Mouse (Mus musculus): ENCODE results near the gene Mboat2.

Gene Mboat2

DNA sequence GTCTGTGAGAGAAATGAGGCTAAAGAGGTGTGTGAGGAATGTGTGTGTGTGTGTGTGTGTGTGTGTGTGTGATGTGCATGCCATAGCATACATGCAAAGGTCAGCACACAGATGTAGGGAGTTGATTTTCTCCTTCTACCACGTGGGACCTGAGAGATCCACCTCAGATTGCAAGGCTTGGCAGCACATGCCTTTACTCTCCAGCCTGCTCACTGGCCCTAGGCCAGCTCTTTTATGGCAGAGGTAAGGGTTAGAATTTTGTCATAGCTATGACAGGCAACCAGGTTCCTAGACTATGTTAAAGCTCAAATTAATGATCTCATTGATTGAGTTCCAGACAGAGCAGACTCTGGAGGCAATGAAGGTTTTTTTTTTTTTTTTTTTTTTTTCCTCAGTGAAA, 33.1 kb downstream of the Mboat2 start:
- no peak for DNase-seq (ENCODE audit: low spot score)

GRCm38 (mm10) chr12:24866645-24867044, 36.0 kb downstream of the Mboat2 start:
- DNase-seq (ENCODE audit: low spot score) = no peak

DNA sequence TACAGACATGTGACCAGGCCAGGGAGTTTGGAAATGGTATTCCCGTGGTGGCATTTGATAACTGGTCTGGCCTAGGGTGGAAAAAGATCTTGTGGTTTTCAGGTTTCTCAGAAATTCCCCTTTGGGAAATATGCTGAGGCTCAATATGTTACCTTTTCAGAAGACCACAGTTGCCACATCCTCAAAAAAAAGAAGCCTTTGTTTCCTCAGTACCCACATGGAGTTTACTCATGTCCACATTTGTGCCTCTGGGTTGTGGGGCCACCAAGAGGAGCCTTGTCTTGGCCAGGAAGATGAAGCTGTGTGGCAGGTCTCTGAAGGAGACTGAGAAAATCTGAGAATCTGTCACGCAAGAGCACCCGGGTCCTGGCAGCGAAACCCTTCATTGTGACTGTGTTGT, 38.0 kb downstream of the Mboat2 start:
- no peak for DNase-seq (ENCODE audit: low spot score)

DNA sequence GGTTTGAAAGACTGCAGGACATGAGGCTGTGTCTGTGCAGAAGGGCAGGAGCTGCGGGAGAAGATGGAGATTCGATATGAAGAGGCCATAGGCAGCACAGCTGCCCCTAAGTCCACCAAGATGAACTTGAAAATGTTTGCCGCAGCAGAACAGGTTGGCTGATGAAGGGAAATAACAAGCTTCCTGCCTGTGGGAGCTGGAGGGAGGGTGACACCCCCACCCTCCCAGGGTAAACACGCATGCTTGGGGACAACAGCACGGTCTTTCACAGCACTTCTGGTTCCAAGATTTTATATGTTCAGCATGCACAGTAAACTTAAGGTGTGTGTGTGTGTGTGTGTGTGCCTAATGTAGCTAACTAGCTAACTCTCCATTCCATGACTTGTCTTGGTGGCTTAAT, 38.6 kb downstream of the Mboat2 start:
- DNase-seq (ENCODE audit: low spot score) = no peak

DNA sequence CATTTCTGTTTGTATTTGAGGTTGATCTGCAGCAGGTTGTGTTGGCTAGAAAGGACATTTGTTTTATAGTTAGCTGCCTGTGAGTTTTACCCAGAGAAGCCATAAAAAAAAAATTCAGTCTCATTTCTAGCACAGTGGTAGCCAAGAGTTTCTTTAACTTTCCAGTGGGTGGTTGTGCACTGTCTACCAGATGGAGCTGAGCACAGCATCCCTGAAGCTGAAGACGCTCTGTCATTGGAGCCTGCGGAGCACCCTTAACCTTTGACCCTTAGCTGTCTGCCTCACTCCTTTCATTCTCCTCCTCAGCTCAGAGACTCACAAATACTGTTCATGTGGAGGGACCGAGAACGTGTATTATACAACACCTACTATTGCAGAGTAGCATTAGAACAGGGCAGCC, 40.2 kb downstream of the Mboat2 start:
- no peak for DNase-seq (ENCODE audit: low spot score)

DNA sequence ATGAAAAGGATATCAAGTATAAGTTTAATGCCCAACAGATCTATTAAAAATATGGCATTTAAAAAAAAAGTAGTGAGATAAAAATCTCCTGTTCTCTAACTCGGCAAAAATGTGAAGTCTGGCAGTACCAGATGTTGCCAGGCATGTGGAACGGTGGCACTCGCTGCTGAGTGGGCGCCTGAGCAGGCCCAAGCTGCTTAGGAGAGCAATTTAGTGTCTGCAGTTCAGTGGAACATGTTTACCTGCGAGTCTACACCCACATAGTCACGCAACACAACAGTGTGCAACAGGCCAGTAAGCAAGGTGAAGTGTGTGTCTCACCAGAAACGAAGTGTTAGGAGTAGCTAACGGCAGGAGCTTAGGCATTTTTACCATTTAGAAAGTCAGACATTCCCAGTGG, 41.6 kb downstream of the Mboat2 start:
- DNase-seq (ENCODE audit: low spot score) = no peak

GRCm38 (mm10) chr12:24872689-24873088, 42.0 kb downstream of the Mboat2 start:
- no peak for DNase-seq (ENCODE audit: low spot score)

DNA sequence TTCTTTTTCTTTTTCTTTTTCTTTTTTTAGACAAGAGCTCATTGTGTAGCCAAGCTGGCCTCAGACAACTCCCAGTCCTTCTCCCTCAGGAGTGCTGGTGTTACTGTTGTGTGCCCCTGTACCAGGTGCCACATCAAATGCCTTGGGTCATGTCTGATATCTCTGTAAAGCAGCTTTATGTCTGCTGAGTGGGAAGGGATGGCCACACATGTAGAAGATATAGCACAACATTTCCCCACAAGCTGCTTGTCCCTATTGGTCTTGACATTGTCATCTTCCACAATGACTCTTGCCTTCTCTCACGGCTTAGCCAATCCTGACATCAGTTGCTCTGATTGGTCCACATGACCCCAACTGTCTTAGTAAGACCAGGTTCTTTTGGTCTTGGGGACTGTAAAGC, 45.2 kb downstream of the Mboat2 start:
- no peak for DNase-seq (ENCODE audit: low spot score)

DNA sequence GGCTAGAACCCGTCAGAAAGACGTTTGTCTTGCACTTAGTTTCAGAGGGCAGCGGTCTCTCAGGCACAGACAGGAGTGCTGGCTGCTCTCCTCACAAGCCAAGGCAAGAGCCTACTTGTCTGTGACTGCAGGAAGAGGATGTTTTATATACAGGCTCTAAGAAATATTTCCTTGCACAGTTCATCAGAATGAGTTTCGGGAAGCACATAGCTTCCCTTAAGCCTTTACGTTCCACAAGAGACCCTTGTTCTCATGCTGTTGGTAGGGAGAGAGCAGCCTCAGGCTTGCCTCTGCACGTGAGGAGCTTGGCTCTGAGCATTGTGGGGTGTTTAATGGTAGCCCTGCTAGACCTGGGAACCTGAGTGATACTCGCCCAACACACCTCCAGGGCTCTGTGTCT, 46.6 kb downstream of the Mboat2 start:
- no peak for DNase-seq (ENCODE audit: low spot score)

DNA sequence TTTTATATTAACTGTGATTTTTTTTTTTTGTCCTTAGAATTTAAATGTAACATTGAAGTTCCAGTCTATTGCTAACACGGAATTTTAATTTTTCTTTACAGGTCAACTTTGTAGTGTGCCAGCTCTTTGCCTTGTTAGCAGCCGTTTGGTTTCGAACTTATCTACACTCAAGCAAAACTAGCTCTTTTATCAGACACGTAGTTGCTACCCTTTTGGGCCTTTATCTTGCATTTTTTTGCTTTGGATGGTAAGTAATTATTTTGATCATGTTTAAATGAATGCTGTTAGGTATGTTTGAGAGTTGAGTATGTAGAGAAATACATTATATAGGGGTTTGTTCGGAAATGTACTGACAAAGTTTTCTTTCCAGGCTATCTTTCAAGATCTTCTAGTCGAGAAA, 47.4 kb downstream of the Mboat2 start:
- no peak for DNase-seq (ENCODE audit: low spot score)

GRCm38 (mm10) chr12:24878735-24879362, 48.2 kb downstream of the Mboat2 start:
- DNase-seq (ENCODE audit: low spot score) = no peak

DNA sequence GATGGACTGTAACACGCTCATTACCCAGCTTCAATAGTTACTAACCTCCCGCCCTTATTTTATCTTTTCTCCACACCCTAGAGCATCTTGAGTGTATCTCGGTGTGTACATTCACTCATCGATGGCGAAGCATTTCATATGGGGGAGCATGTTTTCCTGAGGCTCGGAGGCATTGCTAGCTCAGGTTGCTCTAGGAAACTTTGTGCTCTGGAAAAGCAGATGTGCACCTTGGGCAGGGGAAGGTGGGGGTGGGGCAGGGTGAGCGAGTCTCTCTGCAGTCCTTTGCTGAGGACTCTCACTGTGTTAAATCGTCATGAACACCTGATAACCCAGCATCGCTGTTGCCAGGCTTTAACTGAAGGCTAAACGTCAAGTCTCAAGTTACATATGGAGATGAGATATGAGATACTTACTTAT, 48.9 kb downstream of the Mboat2 start:
- no peak for DNase-seq (ENCODE audit: low spot score)

GRCm38 (mm10) chr12:24883279-24883678, 52.6 kb downstream of the Mboat2 start:
- DNase-seq (ENCODE audit: low spot score) = no peak

GRCm38 (mm10) chr12:24886800-24887199, 56.1 kb downstream of the Mboat2 start:
- no peak for DNase-seq (ENCODE audit: low spot score)

- no peak for DNase-seq (ENCODE audit: low spot score)
Observed at GRCm38 (mm10) chr12:24889371-24890051, 58.8 kb downstream of the Mboat2 start.

- no peak for DNase-seq (ENCODE audit: low spot score)
Observed at GRCm38 (mm10) chr12:24890158-24890557, 59.5 kb downstream of the Mboat2 start.

GRCm38 (mm10) chr12:24890684-24891459, 60.2 kb downstream of the Mboat2 start:
- no peak for DNase-seq (ENCODE audit: low spot score)

DNA sequence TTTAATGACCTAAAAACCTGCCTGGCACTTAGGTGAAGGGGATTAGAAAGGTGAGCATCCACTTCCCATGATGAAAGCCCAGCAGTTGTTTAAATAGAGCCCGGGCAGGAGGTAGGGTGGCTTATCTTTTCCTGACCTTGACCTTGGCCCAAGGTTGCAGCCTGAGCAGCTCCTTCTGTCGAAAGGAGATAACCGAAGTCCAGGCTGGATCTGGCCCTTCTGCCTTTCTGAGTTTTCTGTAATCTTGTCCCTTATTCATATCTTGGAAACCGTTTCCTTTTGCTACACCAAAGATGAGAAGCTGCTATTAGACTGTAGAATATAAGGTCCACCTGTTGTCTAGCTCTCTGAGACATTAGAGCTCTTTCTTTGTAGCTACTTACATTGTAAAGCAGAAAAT, 61.9 kb downstream of the Mboat2 start:
- no peak for DNase-seq (ENCODE audit: low spot score)

DNA sequence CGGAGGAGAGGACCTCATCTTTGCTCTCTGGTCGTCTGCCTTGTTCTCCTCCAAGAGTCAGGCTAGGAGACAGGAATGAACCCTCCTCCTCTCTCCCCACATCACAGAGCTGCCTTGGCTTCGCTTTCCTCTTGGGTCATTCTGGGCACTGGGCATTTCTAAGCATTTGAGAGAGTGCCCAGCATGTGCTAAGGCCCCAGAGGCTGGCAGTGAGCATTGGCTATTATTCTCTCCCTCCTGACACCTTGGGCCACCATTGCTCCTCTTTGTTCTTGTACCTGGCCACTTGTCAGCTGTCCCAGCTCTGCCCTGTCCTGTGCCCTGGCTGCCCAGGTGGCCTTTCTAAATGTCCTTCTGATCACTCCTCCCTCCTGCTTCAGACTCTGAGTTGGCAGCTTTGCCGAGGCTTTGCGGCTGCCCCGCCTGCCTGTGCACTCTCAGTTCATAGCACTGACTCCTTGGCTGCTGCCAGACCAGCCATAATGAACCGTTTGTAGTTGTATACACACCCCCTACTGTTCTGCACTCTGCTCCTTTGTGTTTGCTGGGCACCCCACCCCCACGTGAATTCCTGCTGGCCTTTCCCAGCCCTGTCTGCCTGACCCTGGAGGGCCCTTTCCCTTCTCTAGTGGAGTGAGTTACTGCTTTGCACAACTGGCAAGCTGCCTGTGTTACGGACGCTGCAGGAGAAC, 63.2 kb downstream of the Mboat2 start:
- peak; percentile 37 for DNase-seq (ENCODE audit: low spot score)

DNA sequence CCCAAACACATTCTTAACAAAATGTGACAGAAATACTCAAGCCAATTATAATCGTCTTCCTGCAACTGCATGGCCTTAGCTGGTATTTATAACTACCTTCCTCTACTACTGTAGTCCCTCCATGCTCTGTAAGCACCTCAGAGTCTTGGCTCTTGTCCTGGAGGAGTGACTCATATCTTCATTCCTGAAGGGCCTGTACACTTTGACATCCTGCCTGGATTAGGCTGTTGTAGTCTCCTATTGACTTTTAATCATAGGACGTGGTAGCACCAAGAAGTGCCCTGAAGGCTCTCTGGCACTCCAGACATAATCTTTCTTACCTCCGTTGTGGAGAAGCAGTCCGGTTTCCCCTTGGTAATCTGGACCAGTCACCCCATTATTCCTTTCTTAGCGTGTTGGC, 64.7 kb downstream of the Mboat2 start:
- no peak for DNase-seq (ENCODE audit: low spot score)

DNA sequence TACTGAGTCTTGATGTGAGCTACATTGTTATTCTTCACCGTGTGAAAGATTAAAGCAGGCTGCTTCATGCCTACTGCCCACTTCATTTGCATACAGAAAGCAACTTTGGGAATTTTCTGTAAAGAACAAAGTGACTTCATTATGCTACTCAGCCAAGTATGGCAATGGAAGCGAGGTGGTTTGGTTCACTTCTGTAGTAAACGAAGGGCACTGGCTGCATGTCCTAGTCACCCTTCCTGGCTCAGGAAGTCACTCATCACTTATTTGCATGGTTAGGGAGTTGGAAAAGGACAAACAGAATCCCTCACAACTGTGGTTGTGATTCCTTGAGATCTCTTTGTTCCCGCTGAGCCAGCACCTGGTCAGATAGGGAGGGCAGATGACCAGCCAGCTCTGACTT, 66.7 kb downstream of the Mboat2 start:
- no peak for DNase-seq (ENCODE audit: low spot score)

DNA sequence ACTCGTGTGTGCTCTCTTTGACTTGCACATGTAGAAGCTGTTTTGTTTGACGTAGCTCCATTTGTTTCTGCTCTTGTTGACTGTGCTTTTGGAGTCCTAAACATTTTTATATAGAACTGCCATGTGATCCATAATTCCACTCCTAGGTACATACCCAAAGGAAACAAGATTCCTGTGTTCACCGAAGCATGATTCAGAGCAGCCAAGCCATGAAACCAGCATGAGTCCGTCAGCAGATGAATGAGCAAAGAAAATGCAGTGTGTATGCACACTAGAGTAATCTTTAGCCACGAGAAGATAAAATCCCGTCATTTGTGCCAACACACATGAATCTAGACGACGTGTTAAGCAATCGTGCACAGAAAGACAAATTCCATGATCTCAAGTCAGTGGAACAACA, 67.5 kb downstream of the Mboat2 start:
- no peak for DNase-seq (ENCODE audit: low spot score)

- DNase-seq (ENCODE audit: low spot score) = no peak
Observed at GRCm38 (mm10) chr12:24899636-24900035, 69.0 kb downstream of the Mboat2 start.
